Mouse (Mus musculus): ENCODE results near the gene 1700029P11Rik. TPM values are rescaled to one million over a fixed set of nuclear protein-coding genes. Genes with fewer than 3 reads are reported as not detected.

The 1700029P11Rik gene
- 153 and 159 TPM in 2 replicates for polyA plus RNA-seq (2012; rRNA removed)

DNA sequence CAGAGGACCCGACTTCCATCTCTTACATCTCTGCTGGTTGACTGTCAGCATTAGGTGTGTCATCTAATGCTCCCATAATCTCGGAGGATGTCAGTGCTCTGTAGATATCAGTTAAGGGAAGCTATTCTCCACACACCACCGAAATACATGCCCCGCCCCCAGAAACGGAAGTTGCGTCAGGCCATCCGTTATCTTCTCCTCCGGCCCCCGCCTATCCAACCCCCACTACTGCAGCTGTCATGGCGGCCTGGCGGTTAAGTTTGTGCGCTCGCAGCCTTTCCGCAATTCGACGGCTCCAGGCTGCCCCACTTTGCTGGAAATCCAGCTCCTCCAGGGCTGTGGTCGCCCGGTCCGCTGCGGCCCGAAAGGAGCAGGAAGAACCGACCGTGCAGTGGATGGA, at the start of gene 1700029P11Rik:
Gene 1700029P11Rik (plus strand): TSS at position 220 of the 400 bp plus-strand sequence.
- no peaks in the 10 kb centered on the region for H3K4me1 ChIP-seq (ENCODE audit: control insufficient read depth, insufficient read depth, low read length)
- H3K27ac ChIP-seq (ENCODE audit: control insufficient read depth, insufficient read depth, low read depth, low read length): peak within 1 kb of the TSS; percentile 99
- H3K36me3 ChIP-seq (ENCODE audit: control insufficient read depth, insufficient read depth, low read length): no peaks in the 10 kb centered on the region
- no peak for TF ChIP-seq CTCF (IDR thresholded peaks at IDR 0.05; ENCODE audit: control insufficient read depth, insufficient read depth, insufficient replicate concordance, low read depth, low read length)
- peak; percentile 72 for TF ChIP-seq POLR2A (IDR thresholded peaks at IDR 0.05; ENCODE audit: control insufficient read depth, low read depth, low read length)
- H3K4me3 ChIP-seq (ENCODE audit: control insufficient read depth, low read depth, low read length): peak within 1 kb of the TSS; percentile 95
- no peaks in the 10 kb centered on the region for H3K27me3 ChIP-seq (ENCODE audit: control insufficient read depth, insufficient read depth, low read length)

DNA sequence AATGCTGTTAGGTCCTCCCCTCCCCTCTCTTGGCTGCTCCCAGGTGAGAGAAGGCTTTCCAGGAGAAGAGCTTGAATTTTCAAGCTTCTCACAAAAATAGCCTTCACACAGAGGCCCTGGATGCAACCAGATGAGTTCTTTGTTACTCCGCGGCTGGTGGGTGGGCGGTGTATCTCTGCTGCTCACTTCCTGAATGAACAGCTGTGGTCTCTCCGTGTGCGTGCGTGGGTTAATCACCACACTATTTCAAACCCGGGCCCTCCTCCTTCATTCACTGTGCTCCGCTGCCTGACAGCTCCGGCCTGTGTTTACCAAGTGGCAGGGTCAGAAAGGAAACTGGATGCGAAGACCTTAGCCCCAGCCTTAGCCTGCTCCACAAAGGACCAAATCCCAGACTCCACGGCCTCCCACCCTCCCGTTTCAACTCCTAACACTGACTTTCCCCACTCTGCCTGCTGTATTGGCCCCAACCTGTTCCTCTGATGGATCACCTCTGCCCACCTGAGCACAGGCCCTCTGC, 47.3 kb upstream of the 1700029P11Rik start:
- Histone ChIP-seq H3K27me3 (ENCODE audit: control insufficient read depth, insufficient read depth, low read length) (no peaks in the 10 kb centered on the region), H3K36me3 (ENCODE audit: control insufficient read depth, insufficient read depth, low read length) (no peaks in the 10 kb centered on the region), H3K4me1 (ENCODE audit: control insufficient read depth, insufficient read depth, low read length) (peaks cover 5% of the 10 kb centered on the region; the same call in 1 of the 2 replicates), H3K4me3 (ENCODE audit: control insufficient read depth, low read depth, low read length) (no peak overlapping the region), H3K27ac (ENCODE audit: control insufficient read depth, insufficient read depth, low read depth, low read length) (no peak overlapping the region)
- TF ChIP-seq POLR2A (IDR thresholded peaks at IDR 0.05; ENCODE audit: control insufficient read depth, low read depth, low read length): no peak
- no peak for TF ChIP-seq CTCF (IDR thresholded peaks at IDR 0.05; ENCODE audit: control insufficient read depth, insufficient read depth, insufficient replicate concordance, low read depth, low read length)

DNA sequence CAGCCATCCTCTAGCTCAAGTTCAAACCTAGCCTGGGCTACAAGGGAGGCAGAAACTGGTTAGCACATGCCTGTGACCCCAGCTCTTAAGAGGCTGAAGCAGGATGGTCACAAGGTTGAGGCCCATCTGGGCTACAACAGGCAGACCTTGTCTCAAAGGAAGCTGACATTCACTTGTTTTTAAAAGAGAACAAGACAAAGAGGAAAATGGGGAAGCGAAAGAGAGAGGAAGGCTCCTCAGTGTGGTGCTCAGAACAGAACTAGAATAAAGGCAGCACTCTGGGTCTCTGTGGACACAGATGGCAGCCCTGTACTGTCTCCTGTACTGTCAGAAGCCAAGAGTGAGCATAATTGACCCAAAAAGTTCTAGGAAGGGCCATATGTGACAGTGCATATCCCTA, 46.4 kb upstream of the 1700029P11Rik start:
- Histone ChIP-seq H3K36me3 (ENCODE audit: control insufficient read depth, insufficient read depth, low read length) (no peaks in the 10 kb centered on the region), H3K27ac (ENCODE audit: control insufficient read depth, insufficient read depth, low read depth, low read length) (no peak overlapping the region), H3K27me3 (ENCODE audit: control insufficient read depth, insufficient read depth, low read length) (no peaks in the 10 kb centered on the region), H3K4me3 (ENCODE audit: control insufficient read depth, low read depth, low read length) (no peak overlapping the region), H3K4me1 (ENCODE audit: control insufficient read depth, insufficient read depth, low read length) (peaks cover 5% of the 10 kb centered on the region; the same call in 1 of the 2 replicates)
- TF ChIP-seq POLR2A (IDR thresholded peaks at IDR 0.05; ENCODE audit: control insufficient read depth, low read depth, low read length) (no peak), CTCF (IDR thresholded peaks at IDR 0.05; ENCODE audit: control insufficient read depth, insufficient read depth, insufficient replicate concordance, low read depth, low read length) (no peak)

DNA sequence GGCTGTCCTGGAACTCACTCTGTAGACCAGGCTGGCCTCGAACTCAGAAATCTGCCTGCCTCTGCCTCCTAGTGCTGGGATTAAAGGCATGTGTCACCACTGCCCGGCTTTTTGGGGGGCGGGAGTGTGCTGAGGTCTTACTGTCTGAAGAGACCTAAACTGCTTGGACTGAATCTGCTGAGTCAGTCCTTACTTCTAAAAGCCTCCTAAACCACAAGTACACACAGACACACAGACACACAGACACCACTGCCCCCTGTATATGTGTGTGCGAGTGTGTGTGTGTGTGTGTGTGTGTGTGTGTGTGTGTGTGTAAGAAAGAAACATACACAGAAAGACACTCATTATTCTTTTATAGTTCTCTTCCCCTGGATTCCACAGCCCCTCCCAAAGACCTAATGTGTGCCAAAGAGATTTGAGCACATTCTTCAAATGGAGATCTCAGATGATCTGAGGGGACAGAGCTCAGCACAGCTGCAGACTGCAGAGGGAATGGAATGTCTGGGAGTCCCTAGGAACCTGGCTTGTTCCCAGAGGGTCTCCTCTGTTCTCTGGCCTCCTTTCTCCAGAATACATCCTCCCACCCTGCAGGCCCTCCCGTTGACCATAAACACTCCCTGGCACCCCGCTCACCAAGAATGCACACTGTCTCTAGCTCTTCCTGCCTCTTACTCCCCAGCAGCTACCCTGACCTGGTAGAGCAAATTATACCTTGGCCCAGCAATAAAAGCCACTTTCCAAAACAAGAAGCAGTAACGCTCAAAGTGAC, 44.3 kb upstream of the 1700029P11Rik start:
- no peaks in the 10 kb centered on the region for H3K27me3 ChIP-seq (ENCODE audit: control insufficient read depth, insufficient read depth, low read length)
- H3K4me3 ChIP-seq (ENCODE audit: control insufficient read depth, low read depth, low read length): peak overlapping the region; percentile 31; the same call in 1 of the 2 replicates
- peak overlapping the region; percentile 27; the same call in 1 of the 2 replicates for H3K27ac ChIP-seq (ENCODE audit: control insufficient read depth, insufficient read depth, low read depth, low read length)

DNA sequence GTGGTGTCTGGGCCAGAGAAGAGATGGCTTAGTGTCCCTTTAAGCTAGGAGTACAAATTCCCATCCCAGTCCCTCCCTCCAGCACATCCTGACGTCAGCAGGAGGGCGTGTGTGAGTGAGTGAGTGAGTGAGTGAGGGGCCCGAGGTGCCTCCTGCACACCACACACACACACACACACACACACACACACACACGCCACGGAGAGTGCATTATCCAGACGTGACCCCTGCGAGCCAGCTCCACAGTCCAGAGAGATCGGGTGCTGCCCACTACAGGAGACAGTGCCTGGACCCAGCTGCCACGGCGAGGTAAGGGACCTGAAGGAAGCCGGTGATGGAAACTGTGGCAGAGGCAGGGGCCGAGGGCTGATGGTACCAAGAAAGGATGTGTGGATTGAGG, 43.7 kb upstream of the 1700029P11Rik start, which contains the start of gene Csdc2:
Gene Csdc2 (plus strand): TSS at position 81 of the 400 bp plus-strand sequence.
- Histone ChIP-seq H3K27ac (ENCODE audit: control insufficient read depth, insufficient read depth, low read depth, low read length) (peak within 1 kb of the TSS; percentile 75), H3K36me3 (ENCODE audit: control insufficient read depth, insufficient read depth, low read length) (no peaks in the 10 kb centered on the region)
- 0 out of 2 replicates have a peak, but pooled peaks have one; percentile 15 for TF ChIP-seq CTCF (IDR thresholded peaks at IDR 0.05; ENCODE audit: control insufficient read depth, insufficient read depth, insufficient replicate concordance, low read depth, low read length)
- TF ChIP-seq POLR2A (IDR thresholded peaks at IDR 0.05; ENCODE audit: control insufficient read depth, low read depth, low read length): no peak

More for the DNA sequence above, 44.3 kb upstream of the 1700029P11Rik start:
- Histone ChIP-seq H3K4me1 (ENCODE audit: control insufficient read depth, insufficient read depth, low read length) (peaks cover 5% of the 10 kb centered on the region; the same call in 1 of the 2 replicates), H3K36me3 (ENCODE audit: control insufficient read depth, insufficient read depth, low read length) (no peaks in the 10 kb centered on the region)
- TF ChIP-seq CTCF (IDR thresholded peaks at IDR 0.05; ENCODE audit: control insufficient read depth, insufficient read depth, insufficient replicate concordance, low read depth, low read length): no peak
- TF ChIP-seq POLR2A (IDR thresholded peaks at IDR 0.05; ENCODE audit: control insufficient read depth, low read depth, low read length): no peak

DNA sequence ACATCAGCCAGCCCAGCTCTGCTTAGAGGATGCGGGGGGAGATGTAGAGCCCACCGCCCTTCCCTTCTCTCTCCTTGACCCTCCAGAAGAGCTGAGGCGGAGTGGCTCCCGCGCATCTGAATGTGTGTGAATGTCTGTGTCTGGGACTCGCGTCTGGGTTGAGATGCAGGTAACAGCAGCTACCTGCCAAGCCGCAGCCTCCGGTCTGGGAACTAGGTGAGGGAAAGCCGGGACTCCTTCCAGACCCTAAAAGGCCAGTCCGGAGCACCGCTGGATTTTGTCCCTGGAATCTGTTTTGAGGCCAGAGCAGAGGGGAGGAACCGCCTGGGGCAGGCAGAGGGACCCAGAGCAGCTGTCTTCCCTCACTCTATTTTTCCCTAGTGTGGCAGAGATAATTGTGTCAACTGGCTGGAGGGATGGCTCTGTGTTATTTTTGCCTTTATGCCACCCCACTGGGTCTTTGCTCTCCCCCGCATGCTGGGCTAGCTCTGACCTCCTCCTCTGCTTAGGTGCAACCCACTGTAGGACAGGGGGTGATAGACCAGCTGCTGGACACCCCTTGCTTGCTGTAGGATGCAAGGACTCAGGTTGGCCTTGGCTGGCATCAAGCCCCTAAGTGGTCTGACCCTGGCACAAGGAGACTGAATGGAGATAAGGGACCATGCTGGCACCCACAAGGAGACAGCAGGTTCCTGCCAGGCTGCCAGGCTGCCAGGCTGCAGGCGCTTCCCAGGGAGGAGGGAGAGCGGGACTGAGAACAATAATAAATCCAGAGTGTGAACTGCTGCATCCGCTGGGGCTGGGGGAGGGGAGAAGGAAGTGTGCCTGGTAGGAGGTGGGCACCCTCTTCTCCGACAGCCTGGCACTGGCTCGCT, 43.0 kb upstream of the 1700029P11Rik start:
- Histone ChIP-seq H3K27ac (ENCODE audit: control insufficient read depth, insufficient read depth, low read depth, low read length) (peak overlapping the region; percentile 75), H3K36me3 (ENCODE audit: control insufficient read depth, insufficient read depth, low read length) (no peaks in the 10 kb centered on the region)

More for the DNA sequence above, 43.7 kb upstream of the 1700029P11Rik start, which contains the start of gene Csdc2:
- Histone ChIP-seq H3K4me1 (ENCODE audit: control insufficient read depth, insufficient read depth, low read length) (peaks cover 5% of the 10 kb centered on the region; the same call in 1 of the 2 replicates), H3K27me3 (ENCODE audit: control insufficient read depth, insufficient read depth, low read length) (no peaks in the 10 kb centered on the region), H3K4me3 (ENCODE audit: control insufficient read depth, low read depth, low read length) (peak within 1 kb of the TSS; percentile 31)

More for the DNA sequence above, 43.0 kb upstream of the 1700029P11Rik start:
- no peak for TF ChIP-seq POLR2A (IDR thresholded peaks at IDR 0.05; ENCODE audit: control insufficient read depth, low read depth, low read length)
- TF ChIP-seq CTCF (IDR thresholded peaks at IDR 0.05; ENCODE audit: control insufficient read depth, insufficient read depth, insufficient replicate concordance, low read depth, low read length): no peak
- no peaks in the 10 kb centered on the region for H3K27me3 ChIP-seq (ENCODE audit: control insufficient read depth, insufficient read depth, low read length)
- peaks cover 7% of the 10 kb centered on the region; the same call in 1 of the 2 replicates for H3K4me1 ChIP-seq (ENCODE audit: control insufficient read depth, insufficient read depth, low read length)
- peak overlapping the region; percentile 31 for H3K4me3 ChIP-seq (ENCODE audit: control insufficient read depth, low read depth, low read length)

All from testis, adult 2 months (tissue).